Mouse (Mus musculus): ENCODE results near the gene Cenpb. TPM values are rescaled to one million over a fixed set of nuclear protein-coding genes. Genes with fewer than 3 reads are reported as not detected.

Gene Cenpb
- polyA plus RNA-seq, 1 experiment from 2014 or later, result 13.2 TPM

GRCm38 (mm10) chr2:131204410-131204981, 24.6 kb upstream of the Cenpb start:
- DNase-seq (ENCODE audit: low spot score) (peak; percentile 98), ATAC-seq (peak; percentile 96)
- no peaks in the 10 kb centered on the region for H3K36me3 ChIP-seq (ENCODE audit: insufficient read depth, low read length)
- no peak overlapping the region for H3K9ac ChIP-seq (replicated peaks; ENCODE audit: low read depth)
- H3K27ac ChIP-seq (ENCODE audit: low read length), result peak overlapping the region; percentile 93
- no peak overlapping the region for H3K4me3 ChIP-seq (ENCODE audit: low read depth, low read length)
- H3K4me1 ChIP-seq (ENCODE audit: insufficient read depth, low read depth, low read length), result peaks cover 15% of the 10 kb centered on the region; the same call in 1 of the 2 replicates
- no peaks in the 10 kb centered on the region for H3K27me3 ChIP-seq (replicated peaks; ENCODE audit: insufficient read depth, low read length)
- TF ChIP-seq EP300 (IDR thresholded peaks at IDR 0.05) (peak; percentile 93; the same call in 1 of the 2 replicates), CTCF (IDR thresholded peaks at IDR 0.05) (no peak; the same call in 1 of the 2 replicates)
- WGBS, result 8% methylated on average over 7 of the region's 7 CpGs
- H3K9me3 ChIP-seq (ENCODE audit: low read length), result no peaks in the 10 kb centered on the region
- peak overlapping the region; percentile 29 for H3K4me2 ChIP-seq (replicated peaks; ENCODE audit: low read depth, low read length)

GRCm38 (mm10) chr2:131203816-131204409, 24.0 kb upstream of the Cenpb start:
- no peaks in the 10 kb centered on the region for H3K9me3 ChIP-seq (ENCODE audit: low read length)
- no peak for TF ChIP-seq CTCF (IDR thresholded peaks at IDR 0.05)
- no peak; the same call in 1 of the 2 replicates for TF ChIP-seq EP300 (IDR thresholded peaks at IDR 0.05)
- no peak overlapping the region for H3K4me2 ChIP-seq (replicated peaks; ENCODE audit: low read depth, low read length)
- ATAC-seq (peak; percentile 29), DNase-seq (ENCODE audit: low spot score) (peak; percentile 82)
- H3K27ac ChIP-seq (ENCODE audit: low read length), result peak overlapping the region; percentile 93
- 50% methylated on average over 6 of the region's 6 CpGs for WGBS
- no peak overlapping the region for H3K4me3 ChIP-seq (ENCODE audit: low read depth, low read length)
- H3K36me3 ChIP-seq (ENCODE audit: insufficient read depth, low read length), result no peaks in the 10 kb centered on the region
- peaks cover 13% of the 10 kb centered on the region; the same call in 1 of the 2 replicates for H3K4me1 ChIP-seq (ENCODE audit: insufficient read depth, low read depth, low read length)
- no peaks in the 10 kb centered on the region for H3K27me3 ChIP-seq (replicated peaks; ENCODE audit: insufficient read depth, low read length)
- no peak overlapping the region for H3K9ac ChIP-seq (replicated peaks; ENCODE audit: low read depth)

GRCm38 (mm10) chr2:131201262-131201661, 21.4 kb upstream of the Cenpb start:
- no peak overlapping the region for H3K4me3 ChIP-seq (ENCODE audit: low read depth, low read length)
- no peaks in the 10 kb centered on the region for H3K36me3 ChIP-seq (ENCODE audit: insufficient read depth, low read length)
- no peaks in the 10 kb centered on the region for H3K9me3 ChIP-seq (ENCODE audit: low read length)
- no peaks in the 10 kb centered on the region for H3K27me3 ChIP-seq (replicated peaks; ENCODE audit: insufficient read depth, low read length)
- WGBS, result 90% methylated on average over 3 of the region's 3 CpGs
- DNase-seq (ENCODE audit: low spot score), result no peak
- H3K4me1 ChIP-seq (ENCODE audit: insufficient read depth, low read depth, low read length), result peaks cover 13% of the 10 kb centered on the region; the same call in 1 of the 2 replicates
- no peak overlapping the region for H3K27ac ChIP-seq (ENCODE audit: low read length)
- TF ChIP-seq CTCF (IDR thresholded peaks at IDR 0.05) (no peak), EP300 (IDR thresholded peaks at IDR 0.05) (no peak)
- no peak overlapping the region for H3K9ac ChIP-seq (replicated peaks; ENCODE audit: low read depth)
- no peak for ATAC-seq
- no peak overlapping the region for H3K4me2 ChIP-seq (replicated peaks; ENCODE audit: low read depth, low read length)

GRCm38 (mm10) chr2:131200710-131201109, 20.8 kb upstream of the Cenpb start:
- Histone ChIP-seq H3K36me3 (ENCODE audit: insufficient read depth, low read length) (no peaks in the 10 kb centered on the region), H3K4me2 (replicated peaks; ENCODE audit: low read depth, low read length) (no peak overlapping the region), H3K4me1 (ENCODE audit: insufficient read depth, low read depth, low read length) (peaks cover 12% of the 10 kb centered on the region; the same call in 1 of the 2 replicates), H3K4me3 (ENCODE audit: low read depth, low read length) (no peak overlapping the region), H3K27me3 (replicated peaks; ENCODE audit: insufficient read depth, low read length) (no peaks in the 10 kb centered on the region), H3K27ac (ENCODE audit: low read length) (no peak overlapping the region), H3K9ac (replicated peaks; ENCODE audit: low read depth) (no peak overlapping the region), H3K9me3 (ENCODE audit: low read length) (no peaks in the 10 kb centered on the region)
- ATAC-seq (no peak), DNase-seq (ENCODE audit: low spot score) (no peak)
- WGBS, result 74% methylated on average over 2 of the region's 2 CpGs
- TF ChIP-seq EP300 (IDR thresholded peaks at IDR 0.05) (no peak), CTCF (IDR thresholded peaks at IDR 0.05) (no peak)

- H3K9ac ChIP-seq (replicated peaks; ENCODE audit: low read depth), result no peak overlapping the region
- DNase-seq (ENCODE audit: low spot score) (peak; percentile 96), ATAC-seq (peak; percentile 99)
- H3K4me3 ChIP-seq (ENCODE audit: low read depth, low read length), result no peak overlapping the region
- no peaks in the 10 kb centered on the region for H3K4me1 ChIP-seq (ENCODE audit: insufficient read depth, low read depth, low read length)
- peaks cover 5% of the 10 kb centered on the region; the same call in 1 of the 2 replicates for H3K36me3 ChIP-seq (ENCODE audit: insufficient read depth, low read length)
- 61% methylated on average over 16 of the region's 16 CpGs for WGBS
- TF ChIP-seq CTCF (IDR thresholded peaks at IDR 0.05) (no peak), EP300 (IDR thresholded peaks at IDR 0.05) (peak; percentile 96)
- H3K27me3 ChIP-seq (replicated peaks; ENCODE audit: insufficient read depth, low read length), result no peaks in the 10 kb centered on the region
- H3K4me2 ChIP-seq (replicated peaks; ENCODE audit: low read depth, low read length), result peak overlapping the region; percentile 18; the same call in 1 of the 2 replicates
- H3K27ac ChIP-seq (ENCODE audit: low read length), result peak overlapping the region; percentile 72
- no peaks in the 10 kb centered on the region for H3K9me3 ChIP-seq (ENCODE audit: low read length)
Observed at GRCm38 (mm10) chr2:131196606-131197316, 16.9 kb upstream of the Cenpb start.

GRCm38 (mm10) chr2:131191005-131191390, 11.1 kb upstream of the Cenpb start:
- no peak overlapping the region for H3K4me2 ChIP-seq (replicated peaks; ENCODE audit: low read depth, low read length)
- 78% methylated on average over 6 of the region's 7 CpGs for WGBS
- peak overlapping the region; percentile 76; the same call in 1 of the 2 replicates for H3K27ac ChIP-seq (ENCODE audit: low read length)

More at GRCm38 (mm10) chr2:131191005-131191390, 11.1 kb upstream of the Cenpb start:
- DNase-seq (ENCODE audit: low spot score) (no peak), ATAC-seq (no peak)
- Histone ChIP-seq H3K9ac (replicated peaks; ENCODE audit: low read depth) (no peak overlapping the region), H3K9me3 (ENCODE audit: low read length) (no peaks in the 10 kb centered on the region), H3K27me3 (replicated peaks; ENCODE audit: insufficient read depth, low read length) (no peaks in the 10 kb centered on the region), H3K4me3 (ENCODE audit: low read depth, low read length) (no peak overlapping the region), H3K4me1 (ENCODE audit: insufficient read depth, low read depth, low read length) (peaks cover 22% of the 10 kb centered on the region), H3K36me3 (ENCODE audit: insufficient read depth, low read length) (peaks cover 8% of the 10 kb centered on the region; the same call in 1 of the 2 replicates)
- TF ChIP-seq CTCF (IDR thresholded peaks at IDR 0.05) (no peak), EP300 (IDR thresholded peaks at IDR 0.05) (no peak)

Measured in lung, postnatal 0 days (tissue).